Mouse (Mus musculus) olfactory bulb, adult 2 months (tissue): ENCODE measurements around the gene Coq8b. TPM values are rescaled to one million over a fixed set of nuclear protein-coding genes. Genes with fewer than 3 reads are reported as not detected.

Source experiments
- H3K27ac ChIP-seq: fragments of 200-500 bp; 2 replicates; pipeline ENCODE4 v1.5.1; 2012; ENCODE audit warnings: low read depth, low read length; ENCODE audit not compliant: insufficient read depth
- H3K4me1 ChIP-seq: fragments of 200-500 bp; 2 replicates; pipeline ENCODE4 v1.6.1; 2012; ENCODE audit warnings: low read length; ENCODE audit not compliant: control insufficient read depth, insufficient read depth
- H3K4me3 ChIP-seq: fragments of 200-500 bp; 2 replicates; pipeline ENCODE4 v1.5.1; 2012; ENCODE audit warnings: mild to moderate bottlenecking, low read depth, low read length, moderate library complexity; ENCODE audit not compliant: insufficient read depth
- CTCF ChIP-seq: fragments of 200-500 bp; IDR thresholded peaks from 2 replicates; pipeline ENCODE4 v1.5.1; 2012; ENCODE audit warnings: low read depth, mild to moderate bottlenecking, low read length, moderate library complexity; ENCODE audit not compliant: insufficient read depth
- POLR2A ChIP-seq: fragments of 200-500 bp; IDR thresholded peaks from 2 replicates; pipeline ENCODE4 v1.6.1; 2012; ENCODE audit warnings: mild to moderate bottlenecking, low read depth, low read length, moderate library complexity; ENCODE audit not compliant: insufficient read depth
- WGBS: fragments of 180-500 bp; shearing (Covaris S2); methylation state at CpG from one replicate; pipeline ENCODE4 v1.1.7; 2018; 5-methylcytosine and 5-hydroxymethylcytosine counted together
- polyA plus RNA-seq: library from polyadenylated mRNA; stranded (reverse); fragments of >200 nt; gene quantifications from 2 replicates; pipeline ENCODE4 v1.2.4, GENCODE M21; 2012; ENCODE audit warnings: low replicate concordance; ENCODE audit not compliant: missing spikeins, insufficient read depth, insufficient read length

Gene Coq8b
- polyA plus RNA-seq, 1 experiment = not detected

DNA sequence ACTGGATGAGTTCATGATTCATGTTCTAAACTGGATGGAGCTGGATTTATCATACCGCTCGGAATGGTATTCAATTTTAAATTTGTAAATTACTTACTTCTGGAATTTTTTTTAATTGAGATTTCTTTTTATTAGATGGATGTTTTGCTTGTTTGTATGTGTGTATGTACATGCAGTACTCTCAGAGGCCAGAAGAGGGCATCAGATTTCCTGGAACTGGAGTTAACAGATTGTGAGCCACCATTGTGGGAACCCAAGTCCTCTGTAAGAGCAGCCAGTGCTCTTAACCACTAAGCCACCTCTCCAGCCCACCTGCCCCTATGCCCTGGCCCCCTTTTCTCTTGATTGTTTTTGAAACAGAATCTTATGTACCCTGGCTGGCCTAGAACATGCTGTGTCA is 16.3 kb downstream of the Coq8b start:
- H3K4me3 ChIP-seq = no peak overlapping the region
- 98% methylated on average over 2 of the region's 2 CpGs for WGBS
- H3K27ac ChIP-seq = no peak overlapping the region
- H3K4me1 ChIP-seq = no peaks in the 10 kb centered on the region
- TF ChIP-seq POLR2A (no peak), CTCF (no peak)

DNA sequence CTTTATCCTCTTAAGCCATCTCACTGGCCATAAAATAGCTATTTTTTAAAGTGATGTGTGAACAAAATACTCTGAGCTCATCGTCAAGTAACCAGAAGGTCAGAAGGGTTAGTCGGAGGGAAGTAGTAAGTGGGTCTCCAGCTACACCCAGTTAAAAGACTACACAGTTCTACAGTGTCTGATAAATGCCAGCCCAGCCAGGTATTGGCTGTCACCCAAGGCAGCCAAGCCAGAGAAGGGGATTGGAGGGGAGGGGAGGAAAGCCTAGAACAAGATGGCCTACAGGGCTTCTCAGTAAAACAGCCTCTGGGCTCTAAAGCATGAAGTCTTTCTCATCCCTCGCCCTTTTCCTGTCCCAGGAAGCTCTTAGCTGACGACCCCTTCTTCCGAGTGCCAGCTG is 17.1 kb downstream of the Coq8b start:
- TF ChIP-seq CTCF (no peak), POLR2A (no peak)
- Histone ChIP-seq H3K4me3 (no peak overlapping the region), H3K27ac (no peak overlapping the region), H3K4me1 (no peaks in the 10 kb centered on the region)
- 72% methylated on average over 5 of the region's 5 CpGs for WGBS

DNA sequence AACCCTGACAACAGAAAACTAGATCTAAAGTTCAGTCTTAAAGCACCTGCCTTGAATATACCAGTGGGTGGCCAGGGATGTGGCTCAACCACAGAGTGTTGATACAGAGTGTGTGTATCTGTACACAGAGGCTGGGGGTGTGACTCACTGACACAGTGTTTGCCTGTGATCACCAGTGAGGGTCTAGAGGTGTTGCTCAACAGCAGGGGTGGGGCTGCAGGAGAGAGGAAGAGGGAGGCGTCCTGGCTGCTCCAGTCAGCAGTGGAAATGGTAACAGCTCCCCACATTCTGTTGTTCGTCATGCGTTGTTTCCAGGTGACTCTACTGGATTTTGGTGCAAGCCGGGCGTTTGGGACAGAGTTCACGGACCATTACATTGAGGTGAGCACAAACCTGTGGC is 19.1 kb downstream of the Coq8b start:
- 84% methylated on average over 6 of the region's 6 CpGs for WGBS
- TF ChIP-seq POLR2A = no peak
- TF ChIP-seq CTCF = no peak
- Histone ChIP-seq H3K27ac (no peak overlapping the region), H3K4me3 (no peak overlapping the region), H3K4me1 (peaks cover 12% of the 10 kb centered on the region)

DNA sequence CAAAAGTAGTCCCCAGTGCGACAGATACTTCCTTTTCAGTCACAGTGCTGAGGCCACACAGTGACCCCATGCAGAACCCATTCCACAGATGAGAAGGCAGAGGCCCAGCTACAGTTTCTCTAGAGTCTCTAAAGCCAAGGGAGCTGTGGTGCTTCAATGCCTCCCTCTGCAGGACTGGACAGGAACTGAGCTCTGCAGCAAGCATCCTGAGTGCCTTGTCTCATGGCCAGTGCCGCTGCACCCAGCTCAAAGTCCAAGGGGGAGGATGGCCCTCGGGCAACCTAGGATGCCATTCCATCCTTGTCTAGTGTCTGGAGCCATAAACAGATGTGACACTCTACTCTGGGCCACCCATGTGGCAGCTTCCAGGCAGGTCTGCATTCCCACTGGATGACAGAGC is 22.9 kb downstream of the Coq8b start:
- 87% methylated on average over 3 of the region's 3 CpGs for WGBS
- no peak for TF ChIP-seq POLR2A
- no peak for TF ChIP-seq CTCF
- Histone ChIP-seq H3K27ac (peak overlapping the region; percentile 19; the same call in 1 of the 2 replicates), H3K4me3 (no peak overlapping the region), H3K4me1 (peaks cover 28% of the 10 kb centered on the region)

DNA sequence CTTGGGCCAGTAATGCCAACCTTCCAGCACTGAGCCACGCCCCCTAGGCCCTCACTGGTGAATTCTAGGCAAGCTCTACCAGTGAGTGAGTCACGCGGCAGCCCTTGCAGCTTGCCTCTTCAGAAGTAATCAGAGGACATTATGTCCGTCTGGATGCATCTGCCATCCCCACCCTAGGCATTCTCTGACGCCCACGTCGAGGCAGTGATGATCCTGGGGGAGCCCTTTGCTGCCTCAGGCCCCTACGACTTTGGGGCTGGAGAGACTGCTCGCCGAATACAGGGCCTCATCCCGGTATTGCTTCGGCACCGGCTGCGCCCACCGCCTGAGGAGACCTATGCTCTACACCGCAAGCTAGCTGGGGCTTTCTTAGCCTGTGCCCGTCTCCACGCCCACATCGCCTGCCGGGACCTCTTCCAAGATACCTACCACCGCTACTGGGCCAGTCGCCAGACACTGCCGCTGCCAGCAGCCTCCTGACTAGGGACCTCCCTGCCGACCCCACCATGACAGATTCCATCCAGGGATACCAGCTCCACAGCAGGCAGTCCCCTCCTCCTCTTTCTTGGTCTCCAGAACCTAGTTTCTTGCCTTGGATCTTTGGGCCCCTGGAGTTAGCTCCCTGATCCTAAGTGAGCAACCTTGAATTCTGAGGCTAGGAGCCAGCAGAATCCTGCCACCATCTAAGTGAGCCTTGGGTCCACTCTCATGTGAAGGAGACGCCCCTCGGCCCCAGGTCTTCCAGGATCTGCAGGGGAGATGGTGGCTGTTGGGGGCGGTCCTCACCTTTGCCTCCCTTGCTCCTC is 24.4 kb downstream of the Coq8b start:
- 9% methylated on average over 27 of the region's 27 CpGs for WGBS
- Histone ChIP-seq H3K4me3 (peak overlapping the region; percentile 42), H3K27ac (peak overlapping the region; percentile 95), H3K4me1 (peaks cover 38% of the 10 kb centered on the region)
- TF ChIP-seq CTCF (no peak), POLR2A (no peak)

DNA sequence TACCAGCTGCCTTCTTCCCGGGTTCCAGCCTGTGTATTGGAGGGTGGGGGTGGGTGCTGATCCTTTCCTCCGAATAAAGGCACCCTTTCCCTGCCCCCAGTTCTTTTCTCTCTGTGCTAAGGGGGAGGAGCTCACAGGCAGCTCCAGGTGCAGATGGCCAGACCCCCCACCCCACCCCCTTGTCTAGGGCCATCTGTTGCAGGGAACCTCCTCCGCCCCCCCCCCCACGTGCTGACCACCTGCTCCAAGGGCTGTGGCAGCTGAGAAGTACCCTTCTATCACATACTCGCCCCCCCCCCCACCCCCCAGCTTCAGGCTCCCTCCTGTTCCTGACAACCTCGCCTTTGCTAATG is 25.0 kb downstream of the Coq8b start:
- peak overlapping the region; percentile 95 for H3K27ac ChIP-seq
- TF ChIP-seq CTCF (no peak), POLR2A (no peak)
- WGBS = 3% methylated on average over 3 of the region's 6 CpGs
- peaks cover 38% of the 10 kb centered on the region for H3K4me1 ChIP-seq
- H3K4me3 ChIP-seq = peak overlapping the region; percentile 81

DNA sequence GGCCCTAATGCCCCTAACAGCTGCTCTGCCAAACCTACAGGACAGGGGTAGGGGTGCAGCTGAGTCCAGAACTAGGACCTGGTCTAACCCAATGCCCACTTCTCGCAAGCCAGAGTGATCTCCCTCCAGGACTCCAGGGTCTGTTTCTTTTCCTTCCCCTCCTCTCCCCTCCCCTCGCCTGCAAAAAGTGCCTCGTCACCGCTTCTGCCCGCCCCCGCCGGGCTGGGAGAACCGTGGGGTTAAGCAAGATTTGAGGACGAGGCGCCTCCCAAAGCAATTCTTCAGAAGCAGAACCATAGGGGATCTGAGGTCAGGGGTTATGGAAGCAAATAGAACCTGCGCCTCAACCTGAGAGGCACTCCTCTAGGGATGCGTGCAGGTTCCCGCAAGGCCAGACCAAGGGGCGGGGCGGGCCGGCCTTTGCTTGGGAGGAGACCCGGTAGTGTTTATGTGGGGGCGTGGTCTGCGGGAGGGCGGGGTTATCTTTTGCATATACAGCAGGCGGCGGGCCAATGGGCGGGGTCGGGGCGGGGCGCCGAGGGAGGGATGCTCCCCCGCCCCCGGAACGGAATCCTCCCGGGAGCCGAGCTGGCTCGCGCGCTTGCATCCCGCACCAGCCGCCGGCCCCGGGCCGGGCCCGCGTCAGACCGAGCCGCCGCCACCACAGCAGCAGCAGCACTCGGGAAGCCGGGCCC is 25.5 kb downstream of the Coq8b start, which contains the start of gene Numbl:
TSS of gene Numbl (plus strand) at position 229 of the 695 bp plus-strand sequence.
- TF ChIP-seq POLR2A (peak; percentile 36; the same call in 1 of the 2 replicates), CTCF (no peak)
- WGBS = under 1% methylated on average over 47 of the region's 47 CpGs
- Histone ChIP-seq H3K27ac (peak within 1 kb of the TSS; percentile 95), H3K4me3 (peak within 1 kb of the TSS; percentile 81), H3K4me1 (peaks cover 38% of the 10 kb centered on the region)

DNA sequence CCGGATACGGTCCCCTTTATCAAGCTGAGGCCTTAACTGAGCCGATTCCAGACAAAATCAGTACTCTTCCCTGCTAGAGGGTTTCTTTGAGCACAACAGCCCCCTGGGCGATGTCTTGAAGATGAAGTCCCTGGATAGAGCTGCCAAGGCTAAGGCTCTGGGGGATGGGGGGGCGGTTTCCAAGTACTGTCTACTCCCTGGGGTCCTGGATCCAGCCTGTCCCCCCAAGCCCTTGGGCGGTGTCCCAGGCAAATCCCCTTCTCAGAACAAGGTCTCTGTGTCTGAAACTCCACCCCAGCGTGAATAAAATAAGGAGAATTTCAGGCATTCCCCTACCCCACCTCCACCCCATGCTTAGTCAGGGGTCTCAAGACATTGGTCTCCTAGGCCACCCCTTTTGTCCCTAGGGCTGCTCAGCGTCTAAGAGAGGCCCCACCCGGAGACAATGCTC is 26.5 kb downstream of the Coq8b start:
- 4% methylated on average over 9 of the region's 9 CpGs for WGBS
- TF ChIP-seq POLR2A (no peak), CTCF (no peak)
- Histone ChIP-seq H3K27ac (peak overlapping the region; percentile 62), H3K4me1 (peaks cover 38% of the 10 kb centered on the region), H3K4me3 (peak overlapping the region; percentile 81)

DNA sequence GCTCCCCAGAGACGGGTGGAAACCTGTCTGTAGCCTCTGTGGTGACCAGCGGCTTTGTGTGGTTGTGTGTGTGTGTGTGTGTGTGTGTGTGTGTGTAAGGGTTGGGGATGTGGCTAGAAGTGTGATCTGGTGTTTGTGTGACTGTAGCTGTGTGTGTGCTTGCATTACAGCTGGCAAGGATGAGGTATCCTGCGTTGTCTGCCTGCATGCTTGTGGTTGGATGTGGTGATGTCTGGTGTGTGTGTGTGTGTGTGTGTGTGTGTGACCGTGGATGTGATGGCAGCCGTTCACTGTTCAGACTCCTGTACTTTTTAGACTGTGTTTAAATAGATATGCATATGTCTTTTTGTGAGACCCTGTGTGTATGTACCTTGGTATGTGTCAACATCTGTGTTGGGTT is 26.9 kb downstream of the Coq8b start:
- no peak for TF ChIP-seq POLR2A

More for the DNA sequence above, 26.9 kb downstream of the Coq8b start:
- WGBS = 5% methylated on average over 5 of the region's 5 CpGs
- Histone ChIP-seq H3K27ac (peak overlapping the region; percentile 62), H3K4me3 (peak overlapping the region; percentile 81), H3K4me1 (peaks cover 39% of the 10 kb centered on the region)
